Mouse (Mus musculus): Measurements from ENCODE around the gene Sept9. TPM values are rescaled to one million over a fixed set of nuclear protein-coding genes. Genes with fewer than 3 reads are reported as not detected.
A peak's percentile ranks its signal among the peaks of the same experiment; 100 is the strongest.

Sept9 gene
- total RNA-seq, 2 experiments from 2014 or later, result 44.6 to 45.7 TPM

- intact Hi-C loops (cut with DNase I), result no loop called here
These were observed 207.7 kb downstream of the Sept9 start for GRCm38 (mm10) chr11:117407196-117407595.

DNA sequence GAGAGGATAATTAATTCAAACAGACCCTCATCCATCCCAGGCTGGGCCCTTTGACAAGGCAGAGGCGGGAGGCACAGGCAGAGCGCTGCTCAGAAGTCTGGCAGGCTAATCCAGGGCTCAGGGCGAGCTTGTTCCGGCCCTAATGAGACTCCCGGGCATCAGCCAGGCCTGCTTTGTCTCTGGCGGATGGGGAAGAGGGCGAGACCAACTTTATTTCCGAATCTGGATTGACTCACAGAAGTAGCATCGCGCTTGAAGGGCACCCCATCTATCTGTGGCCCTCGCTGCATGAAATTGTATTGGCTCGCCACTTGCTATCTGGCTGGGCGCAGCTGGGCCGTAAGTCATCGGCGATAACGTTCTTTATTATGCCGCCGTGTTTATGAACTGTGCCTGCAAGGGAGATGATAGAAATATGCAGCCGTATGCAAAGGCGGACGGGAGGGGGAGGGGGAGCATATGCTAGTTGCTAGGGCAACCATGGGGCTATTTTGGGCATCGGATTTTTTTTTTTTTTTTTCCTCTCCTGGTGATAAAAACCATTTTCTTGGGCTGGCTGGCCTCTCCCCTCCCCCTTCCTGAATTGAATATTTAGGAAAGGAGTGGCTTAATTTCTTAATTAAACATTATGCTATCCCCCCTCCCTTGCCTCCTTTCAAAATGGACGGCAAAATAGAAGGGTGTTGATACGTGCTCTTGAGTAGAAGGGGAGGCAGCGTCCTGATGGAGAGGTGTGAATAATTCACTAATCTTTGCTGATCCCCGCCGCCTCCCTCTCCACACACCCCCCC, 208.4 kb downstream of the Sept9 start:
- DNase-seq, result peak in 1 of 2 experiments; percentile 48
- intact Hi-C loops (cut with DNase I), result no loop called here

More at GRCm38 (mm10) chr11:117407196-117407595, 207.7 kb downstream of the Sept9 start:
- DNase-seq, result no peak

DNA sequence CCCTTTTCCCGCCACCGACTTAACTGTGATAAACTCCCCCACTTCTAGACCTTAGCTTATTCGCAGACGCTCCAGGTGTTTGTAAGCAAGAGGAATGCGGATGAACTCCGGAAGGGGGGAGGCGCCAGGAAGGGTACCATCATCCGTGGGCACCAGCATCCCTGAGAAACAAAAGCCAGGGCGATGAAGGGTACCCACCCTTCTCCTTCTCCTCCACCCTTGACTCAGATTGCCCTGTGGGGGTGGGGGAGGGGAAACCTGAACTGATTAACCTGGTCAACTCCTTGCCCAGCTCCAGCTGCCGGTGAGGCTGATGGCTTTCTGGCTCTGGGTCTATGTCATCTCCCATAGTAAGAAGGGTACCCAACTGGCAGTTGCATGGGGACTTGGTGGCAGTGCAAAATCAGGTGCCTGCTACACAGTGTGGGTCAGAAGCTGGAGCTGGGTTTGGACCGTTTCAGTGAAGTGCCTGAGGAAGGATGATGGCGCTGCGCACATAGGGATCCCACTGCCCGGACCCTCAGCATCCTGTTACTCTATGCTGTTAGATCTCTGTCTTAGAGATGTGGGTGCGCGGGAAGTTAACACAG, 209.1 kb downstream of the Sept9 start:
- no peak for DNase-seq
- intact Hi-C loops (cut with DNase I), result no loop called here

- intact Hi-C loops (cut with DNase I), result no loop called here
- no peak for DNase-seq
These were observed 209.9 kb downstream of the Sept9 start for GRCm38 (mm10) chr11:117409331-117409730.

- DNase-seq, result no peak
- intact Hi-C loops (cut with DNase I), result loop anchor here (2.0 kb wide), 1 partner anchor 19 kb away; no protein-coding TSS in a partner anchor
These were observed 210.6 kb downstream of the Sept9 start for GRCm38 (mm10) chr11:117410059-117410458.

GRCm38 (mm10) chr11:117411663-117412062, 212.2 kb downstream of the Sept9 start:
- DNase-seq, result no peak
- intact Hi-C loops (cut with DNase I), result loop anchor here (2.0 kb wide), 1 partner anchor 21 kb away; no protein-coding TSS in a partner anchor

Other genes starting within 250 kb of the Sept9 start
- 10 to 100 TPM; 89.1 to 92.0 TPM for gene Sec14l1, start 84.5 kb upstream of the Sept9 start, total RNA-seq (2021)

Measured in heart, postnatal 14 days (tissue).